Mouse (Mus musculus) frontal cortex, adult 2 months (tissue): ENCODE measurements around the gene Edrf1. TPM values are rescaled to one million over a fixed set of nuclear protein-coding genes. Genes with fewer than 3 reads are reported as not detected.
"Not testable (repeated sequence)": the region's sequence is repeated elsewhere in the genome, so short reads cannot be mapped to it uniquely, and the experiment has no call there.

ENCODE experiments used
- DNase-seq, 2 experiments: peaks; one replicate each; pipeline ENCODE4 v3.0.0; 2022; ENCODE audit warnings: low spot score in 1 of 2; ENCODE audit errors: extremely low spot score in 1 of 2
- polyA plus RNA-seq: library from polyadenylated mRNA; depleted of rRNA; stranded (reverse); fragments of >200 nt; gene quantifications from 2 replicates; pipeline ENCODE4 v1.2.3, GENCODE M21; 2012

The Edrf1 gene
- polyA plus RNA-seq, 1 experiment = 19.5 TPM

GRCm38 (mm10) chr7:133638821-133639220 lies 1.5 kb downstream of the Edrf1 start:
- peak; percentile 52 to 75 for DNase-seq

GRCm38 (mm10) chr7:133645716-133646115 lies 8.4 kb downstream of the Edrf1 start:
- DNase-seq = no peak

GRCm38 (mm10) chr7:133662467-133662866 lies 25.1 kb downstream of the Edrf1 start:
- DNase-seq = no peak

GRCm38 (mm10) chr7:133669071-133669470 lies 31.7 kb downstream of the Edrf1 start:
- peak in 1 of 2 experiments; percentile 19 for DNase-seq

- no peak for DNase-seq
Observed at GRCm38 (mm10) chr7:133669946-133670345, 32.6 kb downstream of the Edrf1 start.

GRCm38 (mm10) chr7:133670846-133671245 lies 33.5 kb downstream of the Edrf1 start:
- DNase-seq = no peak

GRCm38 (mm10) chr7:133676002-133676401 lies 38.7 kb downstream of the Edrf1 start:
- DNase-seq = no peak

GRCm38 (mm10) chr7:133678716-133679115 lies 41.4 kb downstream of the Edrf1 start:
- no peak for DNase-seq

- DNase-seq = no peak
Observed at GRCm38 (mm10) chr7:133679439-133679838, 42.1 kb downstream of the Edrf1 start.

GRCm38 (mm10) chr7:133679961-133680360 lies 42.6 kb downstream of the Edrf1 start, which contains the start of gene Mmp21:
Gene Mmp21, minus strand, starts transcription at chr7:133680061.
- no peak for DNase-seq

- DNase-seq = no peak
Observed at GRCm38 (mm10) chr7:133683626-133684025, 46.3 kb downstream of the Edrf1 start.

GRCm38 (mm10) chr7:133684110-133684509 lies 46.8 kb downstream of the Edrf1 start:
- DNase-seq = no peak

GRCm38 (mm10) chr7:133684701-133685100 lies 47.4 kb downstream of the Edrf1 start:
- DNase-seq = no peak

- DNase-seq = not testable (repeated sequence)
Observed at GRCm38 (mm10) chr7:133685644-133686043, 48.3 kb downstream of the Edrf1 start.

- no peak for DNase-seq
Observed at GRCm38 (mm10) chr7:133698021-133698709, 60.8 kb downstream of the Edrf1 start.

- no peak for DNase-seq
Observed at GRCm38 (mm10) chr7:133699885-133700284, 62.5 kb downstream of the Edrf1 start.

GRCm38 (mm10) chr7:133701366-133701765 lies 64.0 kb downstream of the Edrf1 start:
- no peak for DNase-seq

- no peak for DNase-seq
Observed at GRCm38 (mm10) chr7:133702333-133702732, 65.0 kb downstream of the Edrf1 start.

GRCm38 (mm10) chr7:133703906-133704305 lies 66.6 kb downstream of the Edrf1 start:
- no peak for DNase-seq

GRCm38 (mm10) chr7:133707301-133707700 lies 70.0 kb downstream of the Edrf1 start:
- no peak for DNase-seq

GRCm38 (mm10) chr7:133715387-133715786 lies 78.0 kb downstream of the Edrf1 start:
- no peak for DNase-seq

- DNase-seq = no peak
Observed at GRCm38 (mm10) chr7:133718580-133718979, 81.2 kb downstream of the Edrf1 start.

- no peak for DNase-seq
Observed at GRCm38 (mm10) chr7:133720616-133721015, 83.3 kb downstream of the Edrf1 start.
